Mouse (Mus musculus): ENCODE results near the gene Med27. TPM values are rescaled to one million over a fixed set of nuclear protein-coding genes. Genes with fewer than 3 reads are reported as not detected.
A peak's percentile ranks its signal among the peaks of the same experiment; 100 is the strongest.
"Not testable (repeated sequence)": the region's sequence is repeated elsewhere in the genome, so short reads cannot be mapped to it uniquely, and the experiment has no call there.

Gene Med27
- polyA plus RNA-seq, 1 experiment from 2014 or later, result 40.6 TPM

DNA sequence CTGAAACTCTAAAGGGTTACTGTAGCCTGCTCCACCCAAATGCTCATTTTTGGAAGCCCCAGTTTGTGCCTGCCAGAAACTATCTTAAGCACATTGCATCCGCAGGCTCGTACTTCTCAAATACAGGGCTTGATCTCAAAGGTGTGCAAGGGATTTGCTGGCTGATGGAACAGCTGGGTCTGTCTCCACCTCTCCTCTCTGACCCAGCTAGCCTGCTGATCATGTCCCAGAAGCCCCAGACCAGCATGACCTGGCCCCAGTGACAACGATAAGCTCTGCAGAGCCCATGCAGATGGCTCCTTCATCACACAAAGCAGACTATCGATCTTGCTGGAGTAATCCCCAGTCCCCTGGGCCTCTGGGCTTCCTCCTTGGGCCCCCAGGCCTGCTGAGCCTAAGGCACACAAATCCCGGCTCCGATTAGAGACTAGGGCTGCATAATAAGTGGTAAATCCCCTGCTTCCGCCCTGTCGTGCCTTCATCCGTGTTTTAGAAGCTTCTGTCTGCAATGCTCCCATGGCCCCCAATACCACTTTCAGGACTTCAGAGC is 170.1 kb downstream of the Med27 start:
- no peak overlapping the region for H3K9ac ChIP-seq (ENCODE audit: low read depth, low read length)
- H3K4me2 ChIP-seq, result no peak overlapping the region
- no peaks in the 10 kb centered on the region for H3K9me3 ChIP-seq (replicated peaks; ENCODE audit: control insufficient read depth, low read length)
- ATAC-seq (replicated peaks; ENCODE audit: insufficient number of reproducible peaks, low FRiP score, low TSS enrichment), result no peak
- H3K36me3 ChIP-seq (ENCODE audit: control insufficient read depth, insufficient read depth, low read length), result no peaks in the 10 kb centered on the region
- no peak overlapping the region for H3K4me3 ChIP-seq (ENCODE audit: low read depth, low read length)
- H3K27me3 ChIP-seq (ENCODE audit: control insufficient read depth, insufficient read depth, low read length), result no peaks in the 10 kb centered on the region
- peaks cover 14% of the 10 kb centered on the region for H3K4me1 ChIP-seq (ENCODE audit: control insufficient read depth, insufficient read depth, low read length)
- 37% methylated on average over 9 of the region's 9 CpGs for WGBS (ENCODE audit: insufficient replicate concordance)
- no peak overlapping the region for H3K27ac ChIP-seq (ENCODE audit: low read depth, low read length)

- H3K9ac ChIP-seq (ENCODE audit: low read depth, low read length), result no peak overlapping the region
- no peak overlapping the region for H3K27ac ChIP-seq (ENCODE audit: low read depth, low read length)
- no peaks in the 10 kb centered on the region for H3K36me3 ChIP-seq (ENCODE audit: control insufficient read depth, insufficient read depth, low read length)
- WGBS (ENCODE audit: insufficient replicate concordance), result 57% methylated on average over 3 of the region's 3 CpGs
- H3K4me2 ChIP-seq, result no peak overlapping the region
- no peaks in the 10 kb centered on the region for H3K9me3 ChIP-seq (replicated peaks; ENCODE audit: control insufficient read depth, low read length)
- ATAC-seq (replicated peaks; ENCODE audit: insufficient number of reproducible peaks, low FRiP score, low TSS enrichment), result no peak
- no peaks in the 10 kb centered on the region for H3K27me3 ChIP-seq (ENCODE audit: control insufficient read depth, insufficient read depth, low read length)
- H3K4me1 ChIP-seq (ENCODE audit: control insufficient read depth, insufficient read depth, low read length), result peaks cover 21% of the 10 kb centered on the region
- H3K4me3 ChIP-seq (ENCODE audit: low read depth, low read length), result no peak overlapping the region
Measured at GRCm38 (mm10) chr2:29519402-29519801, 172.8 kb downstream of the Med27 start.

DNA sequence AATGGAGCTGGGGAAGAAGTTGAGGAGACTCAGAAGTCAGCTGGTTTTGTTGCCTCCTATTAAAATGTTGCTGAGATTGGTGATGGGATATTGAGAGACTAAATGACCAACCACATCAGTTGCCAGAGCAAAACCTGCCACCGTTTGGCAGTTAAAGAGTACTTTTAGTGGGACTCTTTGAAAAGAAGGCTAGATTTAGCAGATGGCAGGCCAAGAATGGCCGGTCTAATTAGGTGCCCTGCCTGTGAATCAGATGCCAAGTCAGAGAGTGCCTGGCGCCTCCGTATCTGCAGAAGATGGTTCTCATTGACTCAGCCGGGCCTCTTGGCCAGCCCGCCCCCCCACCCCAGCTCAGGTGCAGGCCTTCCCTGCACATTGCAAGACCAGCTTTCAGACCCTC is 173.6 kb downstream of the Med27 start:
- 86% methylated on average over 6 of the region's 6 CpGs for WGBS (ENCODE audit: insufficient replicate concordance)
- H3K9ac ChIP-seq (ENCODE audit: low read depth, low read length), result no peak overlapping the region
- H3K36me3 ChIP-seq (ENCODE audit: control insufficient read depth, insufficient read depth, low read length), result no peaks in the 10 kb centered on the region
- no peak for ATAC-seq (replicated peaks; ENCODE audit: insufficient number of reproducible peaks, low FRiP score, low TSS enrichment)
- no peaks in the 10 kb centered on the region for H3K27me3 ChIP-seq (ENCODE audit: control insufficient read depth, insufficient read depth, low read length)
- H3K4me2 ChIP-seq, result no peak overlapping the region
- no peaks in the 10 kb centered on the region for H3K9me3 ChIP-seq (replicated peaks; ENCODE audit: control insufficient read depth, low read length)
- no peak overlapping the region for H3K4me3 ChIP-seq (ENCODE audit: low read depth, low read length)
- no peak overlapping the region for H3K27ac ChIP-seq (ENCODE audit: low read depth, low read length)
- H3K4me1 ChIP-seq (ENCODE audit: control insufficient read depth, insufficient read depth, low read length), result peaks cover 29% of the 10 kb centered on the region

GRCm38 (mm10) chr2:29521486-29521885 is 174.9 kb downstream of the Med27 start:
- 80% methylated on average over 7 of the region's 7 CpGs for WGBS (ENCODE audit: insufficient replicate concordance)
- Histone ChIP-seq H3K4me3 (ENCODE audit: low read depth, low read length) (no peak overlapping the region), H3K9me3 (replicated peaks; ENCODE audit: control insufficient read depth, low read length) (no peaks in the 10 kb centered on the region), H3K27me3 (ENCODE audit: control insufficient read depth, insufficient read depth, low read length) (no peaks in the 10 kb centered on the region), H3K4me1 (ENCODE audit: control insufficient read depth, insufficient read depth, low read length) (peaks cover 40% of the 10 kb centered on the region), H3K27ac (ENCODE audit: low read depth, low read length) (no peak overlapping the region), H3K36me3 (ENCODE audit: control insufficient read depth, insufficient read depth, low read length) (no peaks in the 10 kb centered on the region), H3K4me2 (no peak overlapping the region), H3K9ac (ENCODE audit: low read depth, low read length) (no peak overlapping the region)
- no peak for ATAC-seq (replicated peaks; ENCODE audit: insufficient number of reproducible peaks, low FRiP score, low TSS enrichment)

- Histone ChIP-seq H3K4me2 (no peak overlapping the region), H3K27me3 (ENCODE audit: control insufficient read depth, insufficient read depth, low read length) (no peaks in the 10 kb centered on the region), H3K9me3 (replicated peaks; ENCODE audit: control insufficient read depth, low read length) (no peaks in the 10 kb centered on the region), H3K4me1 (ENCODE audit: control insufficient read depth, insufficient read depth, low read length) (peaks cover 38% of the 10 kb centered on the region), H3K4me3 (ENCODE audit: low read depth, low read length) (no peak overlapping the region), H3K36me3 (ENCODE audit: control insufficient read depth, insufficient read depth, low read length) (no peaks in the 10 kb centered on the region), H3K27ac (ENCODE audit: low read depth, low read length) (peak overlapping the region; percentile 59), H3K9ac (ENCODE audit: low read depth, low read length) (peak overlapping the region; percentile 49)
- WGBS (ENCODE audit: insufficient replicate concordance), result 50% methylated on average over 12 of the region's 12 CpGs
- ATAC-seq (replicated peaks; ENCODE audit: insufficient number of reproducible peaks, low FRiP score, low TSS enrichment), result no peak
Measured at GRCm38 (mm10) chr2:29523918-29524811, 177.5 kb downstream of the Med27 start.

- Histone ChIP-seq H3K27me3 (ENCODE audit: control insufficient read depth, insufficient read depth, low read length) (no peaks in the 10 kb centered on the region), H3K36me3 (ENCODE audit: control insufficient read depth, insufficient read depth, low read length) (no peaks in the 10 kb centered on the region), H3K9me3 (replicated peaks; ENCODE audit: control insufficient read depth, low read length) (no peaks in the 10 kb centered on the region), H3K4me2 (no peak overlapping the region), H3K27ac (ENCODE audit: low read depth, low read length) (no peak overlapping the region), H3K4me1 (ENCODE audit: control insufficient read depth, insufficient read depth, low read length) (peaks cover 38% of the 10 kb centered on the region), H3K4me3 (ENCODE audit: low read depth, low read length) (no peak overlapping the region), H3K9ac (ENCODE audit: low read depth, low read length) (peak overlapping the region; percentile 1; the same call in 1 of the 2 replicates)
- ATAC-seq (replicated peaks; ENCODE audit: insufficient number of reproducible peaks, low FRiP score, low TSS enrichment), result no peak
- 38% methylated on average over 4 of the region's 4 CpGs for WGBS (ENCODE audit: insufficient replicate concordance)
Measured at GRCm38 (mm10) chr2:29525273-29525805, 178.7 kb downstream of the Med27 start.

DNA sequence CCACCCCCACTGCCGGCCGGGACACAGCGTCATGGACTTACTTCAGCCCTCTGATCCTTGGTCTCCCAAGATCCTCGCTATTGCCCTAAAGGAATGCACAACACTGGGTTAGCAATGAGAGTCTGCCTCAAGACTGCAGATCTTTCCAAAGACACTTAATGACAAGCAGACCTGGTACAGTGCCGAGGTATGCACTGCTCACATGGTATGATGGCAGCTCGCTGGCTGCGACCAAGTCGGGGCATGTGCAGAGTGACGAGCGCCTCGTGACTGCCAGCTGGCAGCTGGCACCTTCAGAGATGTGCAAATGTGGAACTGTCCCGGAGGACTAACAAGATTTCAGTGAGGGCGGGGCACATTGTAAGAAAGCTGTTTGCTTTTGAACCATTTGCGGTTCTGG is 179.6 kb downstream of the Med27 start:
- Histone ChIP-seq H3K36me3 (ENCODE audit: control insufficient read depth, insufficient read depth, low read length) (no peaks in the 10 kb centered on the region), H3K9ac (ENCODE audit: low read depth, low read length) (no peak overlapping the region), H3K9me3 (replicated peaks; ENCODE audit: control insufficient read depth, low read length) (no peaks in the 10 kb centered on the region), H3K27ac (ENCODE audit: low read depth, low read length) (no peak overlapping the region), H3K4me2 (no peak overlapping the region), H3K27me3 (ENCODE audit: control insufficient read depth, insufficient read depth, low read length) (no peaks in the 10 kb centered on the region), H3K4me3 (ENCODE audit: low read depth, low read length) (no peak overlapping the region), H3K4me1 (ENCODE audit: control insufficient read depth, insufficient read depth, low read length) (peaks cover 38% of the 10 kb centered on the region)
- ATAC-seq (replicated peaks; ENCODE audit: insufficient number of reproducible peaks, low FRiP score, low TSS enrichment), result no peak
- 79% methylated on average over 14 of the region's 14 CpGs for WGBS (ENCODE audit: insufficient replicate concordance)

- H3K9me3 ChIP-seq (replicated peaks; ENCODE audit: control insufficient read depth, low read length); H3K27me3 ChIP-seq (ENCODE audit: control insufficient read depth, insufficient read depth, low read length); H3K9ac ChIP-seq (ENCODE audit: low read depth, low read length); H3K36me3 ChIP-seq (ENCODE audit: control insufficient read depth, insufficient read depth, low read length); H3K4me2 ChIP-seq; ATAC-seq (replicated peaks; ENCODE audit: insufficient number of reproducible peaks, low FRiP score, low TSS enrichment); H3K4me3 ChIP-seq (ENCODE audit: low read depth, low read length); H3K27ac ChIP-seq (ENCODE audit: low read depth, low read length): not testable (repeated sequence)
- WGBS (ENCODE audit: insufficient replicate concordance), result 78% methylated on average over 7 of the region's 9 CpGs
- H3K4me1 ChIP-seq (ENCODE audit: control insufficient read depth, insufficient read depth, low read length), result peaks cover 34% of the 10 kb centered on the region
Measured at GRCm38 (mm10) chr2:29527480-29527879, 180.9 kb downstream of the Med27 start.

Data from heart, embryonic 11.5 days (tissue).